Mouse (Mus musculus) bone marrow macrophage, adult 2 months (primary cell): Measurements from ENCODE around the gene Clca3a2.
"Not testable (repeated sequence)": the region's sequence is repeated elsewhere in the genome, so short reads cannot be mapped to it uniquely, and the experiment has no call there.

Experiments used
- CTCF ChIP-seq: IDR thresholded peaks from 2 replicates; pipeline ENCODE4 v1.5.1; 2012; ENCODE audit warnings: low read depth, mild to moderate bottlenecking, low read length, moderate library complexity
- POLR2A ChIP-seq: IDR thresholded peaks from 2 replicates; pipeline ENCODE4 v1.6.1; 2012; ENCODE audit warnings: mild to moderate bottlenecking, low read depth, low read length, borderline replicate concordance

DNA sequence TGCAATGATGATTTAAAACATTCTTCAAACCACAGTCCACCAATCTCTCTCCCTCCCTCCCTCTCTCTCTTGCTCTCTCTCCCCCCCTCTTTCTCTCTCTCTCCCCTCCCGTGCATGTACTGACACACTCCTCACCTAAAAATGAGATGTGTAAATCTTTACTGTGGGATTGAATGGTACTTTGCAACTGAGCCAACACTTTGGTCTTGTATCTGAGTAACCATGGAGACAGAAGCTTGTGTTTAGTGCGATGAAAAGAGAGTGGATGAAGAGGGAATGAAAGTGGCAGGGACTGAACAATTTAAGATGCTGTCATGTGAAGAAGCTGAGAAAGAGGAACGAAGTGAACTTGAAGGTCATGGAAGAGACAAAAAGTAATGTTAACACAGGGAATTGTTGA lies 71.6 kb downstream of the Clca3a2 start:
- TF ChIP-seq CTCF, POLR2A: not testable (repeated sequence)
